Mouse (Mus musculus) brain, embryonic 18.5 days (tissue): ENCODE measurements at regions not wholly inside any gene's neighbourhood (a gene's known extent, or its start where the extent isn't known, plus 50 kb on each side); places are given as distances from the start of the nearest gene placed in this dataset.

ENCODE experiments used
- DNase-seq: peaks from one replicate; pipeline ENCODE4 v3.0.0-alpha.2; 2012; ENCODE audit warnings: low read depth, low spot score

DNA sequence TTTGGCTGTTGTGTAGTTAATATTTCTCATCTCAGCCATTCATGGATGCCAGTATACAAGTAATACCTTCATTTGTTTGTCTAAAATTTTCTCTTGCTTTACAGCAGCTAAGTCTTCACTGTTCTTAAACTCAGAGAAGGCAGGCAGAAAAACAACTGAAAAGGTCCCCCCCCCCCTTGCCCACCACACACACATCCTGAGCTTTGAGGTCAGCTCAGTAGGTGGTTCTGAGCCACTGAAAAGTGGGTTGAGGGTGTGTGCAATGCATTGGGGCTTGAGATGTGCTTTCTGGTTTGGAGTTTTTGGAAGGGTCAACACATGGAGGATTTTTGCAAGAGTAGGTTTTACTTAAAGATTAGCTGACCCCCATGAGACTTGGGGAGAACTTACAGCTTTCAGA, 136.1 kb upstream of the Slco3a1 start:
- no peak for DNase-seq

DNA sequence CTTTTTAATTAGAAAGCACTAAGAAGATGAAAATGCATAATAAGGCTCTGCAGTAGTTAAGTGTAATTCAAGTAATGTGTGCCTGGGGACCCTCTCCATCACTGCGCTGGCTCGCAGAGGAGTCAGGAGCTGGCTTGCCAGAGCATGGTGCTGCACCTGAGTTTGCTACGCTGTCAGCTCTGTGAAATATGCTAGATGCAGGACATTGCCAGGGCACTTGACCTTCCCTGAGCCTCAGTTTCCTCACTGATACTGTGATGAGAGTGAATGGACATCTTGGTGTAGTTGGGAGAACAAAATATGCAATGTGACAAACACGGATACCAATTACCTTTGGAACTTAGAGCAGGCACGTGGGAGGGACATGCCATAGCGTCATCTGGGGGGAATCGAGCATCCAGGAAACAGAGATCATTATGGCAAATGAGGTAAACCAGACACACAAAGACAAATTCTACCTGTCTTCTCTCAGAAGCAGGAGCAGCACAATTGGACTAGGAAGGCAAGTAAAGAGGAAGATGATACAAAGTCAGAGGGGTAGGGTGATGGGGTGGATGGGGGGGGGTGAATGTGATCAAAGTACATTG, 133.6 kb upstream of the Slco3a1 start:
- DNase-seq: no peak

DNA sequence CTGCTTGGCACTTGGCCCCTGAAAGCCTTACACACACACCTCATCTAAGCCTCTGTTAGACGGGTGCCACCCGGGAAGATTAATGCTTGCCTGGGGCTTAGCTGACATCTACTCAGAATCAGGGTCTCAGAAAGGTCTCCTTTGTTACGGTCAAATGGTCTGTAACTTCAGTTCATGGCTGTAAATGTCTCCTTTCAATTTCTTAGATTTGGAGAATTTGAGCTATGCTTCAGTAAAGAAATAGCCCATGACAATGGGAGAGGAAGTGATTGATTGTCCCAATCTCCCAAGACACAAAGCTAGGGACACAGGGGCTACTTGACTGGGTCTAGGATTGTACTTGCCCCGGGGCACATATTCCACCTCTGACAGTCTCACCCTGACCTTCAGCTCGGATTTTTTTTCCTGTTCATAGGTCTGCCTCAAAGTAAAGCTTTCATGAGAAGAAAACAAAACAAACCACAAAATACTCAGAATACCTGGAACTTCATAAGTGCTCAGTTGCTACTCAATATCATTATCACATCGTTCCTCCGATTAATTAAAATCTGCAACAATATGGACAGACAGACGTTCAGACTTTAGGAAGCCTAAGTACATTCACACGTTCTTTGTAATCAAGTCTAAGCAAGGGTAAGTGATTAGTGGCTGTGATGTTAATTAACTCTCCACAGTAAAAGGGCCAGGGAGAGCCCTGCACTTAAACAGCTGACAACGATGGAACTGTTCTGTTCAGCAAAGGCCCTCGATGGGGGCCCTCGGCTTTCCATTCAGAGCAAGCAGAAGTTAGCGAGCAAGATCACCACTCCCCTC, 132.9 kb upstream of the Slco3a1 start:
- DNase-seq: no peak

DNA sequence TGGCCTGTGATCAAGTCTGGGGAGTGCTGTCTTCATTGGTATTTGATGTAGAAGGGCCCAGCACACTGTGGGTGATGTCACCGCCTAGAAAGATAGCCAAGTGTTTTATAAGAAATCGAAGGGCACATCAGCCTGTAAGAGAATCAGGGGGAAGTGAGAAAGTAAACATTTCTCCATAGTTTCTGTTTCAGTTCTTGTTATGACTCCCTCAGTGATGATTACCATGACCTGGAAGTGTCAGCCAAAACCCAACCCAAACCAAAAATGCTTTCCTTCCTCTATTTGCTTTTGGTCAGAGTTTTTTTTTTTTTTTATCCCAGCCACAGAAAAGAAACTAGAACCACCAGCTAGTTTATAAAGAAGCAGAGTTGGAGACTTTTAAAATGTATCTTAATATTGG, 129.4 kb upstream of the Slco3a1 start:
- DNase-seq: no peak

DNA sequence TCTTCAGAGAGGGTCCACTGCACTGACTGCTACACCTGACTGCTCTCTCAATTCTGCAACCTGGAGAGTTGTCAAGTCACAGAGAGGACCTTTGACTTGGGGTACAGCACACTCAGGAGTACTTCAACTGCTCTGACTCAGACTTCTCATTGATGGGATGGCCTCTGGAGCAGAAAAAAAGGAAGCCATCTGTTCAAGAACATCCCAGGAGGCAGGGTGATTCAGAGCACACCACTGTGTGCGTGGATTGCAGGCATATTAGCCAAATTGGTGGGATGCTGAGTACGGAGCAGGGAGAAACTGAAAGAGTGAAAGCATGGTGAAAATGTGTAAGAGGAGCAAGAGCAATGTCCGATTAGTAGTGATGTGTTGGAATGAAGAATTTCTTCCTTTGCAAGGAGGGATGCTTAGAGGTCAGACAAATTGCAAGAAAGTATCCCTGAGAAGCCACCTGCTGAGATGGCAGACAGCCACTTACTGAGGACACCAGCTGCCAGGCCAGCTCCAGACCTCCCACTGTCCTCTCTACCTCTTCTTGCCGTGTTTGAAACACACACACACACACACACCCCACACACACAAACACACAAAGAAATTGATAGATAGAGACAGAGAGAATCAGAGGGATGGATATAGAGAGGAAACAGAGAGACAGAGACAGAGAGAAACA, 119.2 kb upstream of the Slco3a1 start:
- DNase-seq: no peak

DNA sequence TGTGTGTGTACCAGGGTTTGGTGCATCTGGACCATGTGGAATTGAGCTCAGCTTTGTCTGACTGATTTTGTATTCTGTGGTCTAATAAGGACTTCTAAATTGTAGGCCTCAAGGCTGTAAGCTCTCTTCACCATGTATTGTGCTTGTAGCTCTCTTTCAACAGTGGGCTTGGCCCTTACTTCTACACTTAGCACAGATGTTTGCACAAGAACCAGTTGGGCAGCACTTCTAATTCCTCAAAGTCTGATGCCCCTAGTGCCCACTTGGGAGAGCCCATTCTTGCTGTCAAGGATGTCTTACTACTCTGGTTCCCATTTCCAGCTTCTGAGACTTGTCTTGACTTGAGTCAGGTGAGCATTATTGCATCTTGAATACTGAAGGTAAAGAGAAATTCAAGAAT, 114.5 kb upstream of the Slco3a1 start:
- DNase-seq: no peak

DNA sequence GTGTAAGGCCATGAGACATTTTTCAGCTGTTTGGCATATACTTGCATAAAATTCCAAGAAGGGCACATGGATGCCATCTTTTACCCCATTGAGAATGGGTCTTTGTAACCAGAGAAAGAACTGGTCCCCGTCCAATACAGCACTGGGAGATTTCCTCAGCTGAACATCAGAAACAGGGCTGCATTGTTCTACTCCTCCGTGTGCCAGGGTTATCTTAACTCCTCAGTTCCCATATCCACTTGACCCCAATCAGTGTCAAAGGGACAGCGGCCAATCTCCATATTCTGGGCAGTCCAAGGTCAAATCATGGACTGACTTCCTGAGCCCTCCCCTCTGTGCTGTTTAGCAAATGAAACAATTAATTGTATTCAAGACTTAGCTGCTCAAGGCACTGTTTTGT, 112.5 kb upstream of the Slco3a1 start:
- DNase-seq: no peak

DNA sequence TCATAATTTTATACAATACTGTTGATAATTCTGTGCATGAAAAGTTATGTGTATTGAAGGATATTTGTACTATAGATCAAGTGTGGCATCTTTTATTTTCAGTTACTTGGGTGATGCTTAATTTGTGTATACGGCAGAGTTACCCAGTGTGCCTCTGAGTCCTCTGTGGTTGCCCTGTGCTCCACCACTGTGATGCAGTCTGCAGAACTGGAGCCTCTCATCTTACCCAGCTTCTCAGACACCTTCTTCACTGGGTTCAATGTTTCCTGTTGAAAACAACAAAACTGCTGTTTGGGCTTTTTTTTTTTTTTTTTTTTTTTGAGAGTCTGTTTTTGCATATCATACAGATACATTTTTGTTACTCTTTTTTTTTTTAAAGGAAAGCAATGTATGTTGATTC, 109.2 kb upstream of the Slco3a1 start:
- DNase-seq: no peak

DNA sequence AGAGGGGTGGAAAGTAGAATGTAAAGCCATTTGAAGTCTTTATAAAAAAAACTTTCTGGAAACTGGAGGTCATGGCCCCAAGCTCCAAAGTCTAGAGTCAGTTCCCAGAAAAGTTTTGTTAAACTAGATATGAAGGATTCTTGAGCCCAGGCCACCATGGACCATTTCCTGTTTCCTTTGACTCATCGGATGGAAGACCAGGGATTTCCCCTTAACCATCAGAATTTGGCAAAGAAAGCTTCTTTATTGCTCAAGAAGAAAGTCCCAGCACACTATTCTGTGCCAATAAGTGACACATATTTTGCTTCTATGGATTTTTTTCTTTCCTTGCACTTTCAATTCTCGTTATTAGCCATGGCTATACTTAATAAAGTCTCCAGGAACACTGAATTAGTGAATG, 92.7 kb upstream of the Slco3a1 start:
- no peak for DNase-seq

DNA sequence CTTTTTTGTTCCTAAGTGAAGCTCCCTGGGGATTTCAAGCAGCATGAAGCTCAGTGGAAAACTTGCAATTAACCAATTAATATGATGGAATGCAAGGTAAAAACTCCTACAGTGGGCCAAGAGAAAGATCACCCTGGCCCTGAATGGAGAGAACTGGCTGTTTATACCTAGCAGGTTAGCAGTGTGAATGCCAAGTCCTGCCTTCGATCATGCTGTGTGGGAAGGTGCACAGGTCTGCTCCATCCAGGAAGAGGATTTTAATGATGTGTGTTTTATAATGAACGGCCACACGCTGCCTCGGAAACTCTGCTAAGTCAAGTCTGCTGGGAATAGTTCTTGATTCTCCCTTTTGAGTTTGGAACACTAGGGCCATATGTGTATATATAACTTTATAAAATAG, 85.6 kb upstream of the Slco3a1 start:
- no peak for DNase-seq

DNA sequence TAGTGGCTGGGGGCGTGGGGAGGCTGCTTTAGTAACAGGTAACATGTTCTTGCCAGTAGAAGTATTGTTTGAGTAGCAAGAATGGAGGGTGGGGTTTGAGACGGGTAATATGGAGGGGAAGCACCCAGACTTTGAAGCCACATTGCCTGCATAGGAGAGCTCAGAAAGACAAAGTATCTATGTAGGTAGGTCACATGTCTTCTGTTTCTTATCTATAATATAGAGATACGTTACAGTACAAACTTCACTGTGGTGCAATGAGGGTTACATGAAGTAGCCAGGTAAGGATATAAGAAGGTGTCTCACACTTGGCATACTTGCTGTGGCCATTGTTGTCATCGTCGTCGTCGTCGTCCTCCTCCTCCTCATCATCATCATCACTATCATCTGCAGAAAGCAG, 77.6 kb upstream of the Slco3a1 start:
- DNase-seq: no peak

DNA sequence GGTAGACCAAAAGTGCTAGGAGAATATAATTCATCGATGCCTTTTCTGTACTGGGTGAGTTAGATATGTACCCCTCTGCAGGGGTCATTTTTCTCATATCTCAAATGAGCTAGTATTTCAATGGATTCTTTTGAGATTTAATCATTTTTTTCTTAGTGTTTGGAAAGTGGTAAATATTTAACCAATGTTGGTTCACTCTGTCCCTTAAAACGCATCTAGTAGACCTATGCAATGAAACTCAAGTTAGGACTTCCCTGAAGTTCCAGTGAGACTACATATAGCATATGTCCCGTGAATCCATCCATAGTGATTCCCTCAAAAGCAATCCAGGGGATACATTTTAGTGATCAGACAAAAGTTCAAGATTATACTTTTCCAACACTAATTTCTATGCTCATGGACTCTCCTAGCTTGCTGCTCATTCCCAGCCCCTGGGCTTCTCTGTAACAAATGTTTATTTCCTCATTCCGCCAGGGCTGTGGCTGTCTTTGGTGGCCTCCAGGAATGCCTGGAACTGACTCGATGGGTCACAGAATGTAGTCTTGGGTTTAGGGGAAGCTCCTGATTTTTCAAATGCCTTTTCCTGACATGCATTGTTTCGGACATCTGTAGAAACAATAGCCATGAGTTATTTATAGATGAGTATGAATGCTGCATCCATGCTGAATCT, 74.4 kb upstream of the Slco3a1 start:
- no peak for DNase-seq
